Mouse (Mus musculus) E14TG2a.4 (cell line): Measurements from ENCODE around the gene Nmrk1.

ENCODE experiments used
- H3K27me3 ChIP-seq: 2 replicates; pipeline ENCODE4 v1.6.1; 2014; ENCODE audit warnings: low read length, control low read depth; ENCODE audit not compliant: insufficient read depth
- H3K36me3 ChIP-seq: 2 replicates; pipeline ENCODE4 v1.6.1; 2014; ENCODE audit warnings: low read length, control low read depth; ENCODE audit not compliant: insufficient read depth
- H3K4me1 ChIP-seq: replicated peaks from 2 replicates; pipeline ENCODE4 v1.6.1; 2014; ENCODE audit warnings: low read depth, low read length, control low read depth
- H3K4me3 ChIP-seq: replicated peaks from 2 replicates; pipeline ENCODE4 v1.5.1; 2014; ENCODE audit warnings: mild to moderate bottlenecking, low read length
- H3K9me3 ChIP-seq: 2 replicates; pipeline ENCODE4 v1.6.1; 2014; ENCODE audit warnings: low read length, control low read depth
- CTCF ChIP-seq: conservative IDR thresholded peaks from 2 replicates; pipeline ENCODE4 v1.5.1; 2014; ENCODE audit warnings: low read length
- NANOG ChIP-seq: IDR thresholded peaks from 2 replicates; pipeline ENCODE4 v1.6.1; 2014; ENCODE audit warnings: borderline replicate concordance, low read length, mixed read lengths
- POU5F1 ChIP-seq: IDR thresholded peaks from 2 replicates; pipeline ENCODE4 v1.6.1; 2014; ENCODE audit warnings: low read length, borderline replicate concordance

Nmrk1 gene

DNA sequence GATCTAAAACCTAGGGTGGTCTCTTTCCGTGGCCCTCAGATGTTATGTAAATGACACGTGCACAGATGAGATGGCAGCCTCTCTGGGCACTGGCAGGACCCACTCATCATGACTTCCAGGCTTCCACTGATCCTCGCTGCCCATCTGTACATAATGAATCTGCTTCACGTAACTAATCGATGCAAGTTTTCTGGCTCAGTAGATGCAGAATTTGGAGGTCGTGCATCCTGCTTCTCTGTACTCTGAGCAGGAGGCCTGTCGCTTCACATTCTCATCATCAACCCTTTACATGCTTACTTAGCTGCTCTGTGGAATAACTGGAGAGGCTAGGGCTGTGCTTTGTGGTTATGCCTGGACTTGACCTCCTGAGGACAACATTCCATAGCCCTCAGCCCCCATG is 35.2 kb downstream of the Nmrk1 start:
- H3K36me3 ChIP-seq: no peaks in the 10 kb centered on the region
- H3K4me1 ChIP-seq: peaks cover 30% of the 10 kb centered on the region
- no peaks in the 10 kb centered on the region for H3K27me3 ChIP-seq
- TF ChIP-seq NANOG (no peak), POU5F1 (no peak), CTCF (no peak)
- no peaks in the 10 kb centered on the region for H3K9me3 ChIP-seq
- H3K4me3 ChIP-seq: no peak overlapping the region

DNA sequence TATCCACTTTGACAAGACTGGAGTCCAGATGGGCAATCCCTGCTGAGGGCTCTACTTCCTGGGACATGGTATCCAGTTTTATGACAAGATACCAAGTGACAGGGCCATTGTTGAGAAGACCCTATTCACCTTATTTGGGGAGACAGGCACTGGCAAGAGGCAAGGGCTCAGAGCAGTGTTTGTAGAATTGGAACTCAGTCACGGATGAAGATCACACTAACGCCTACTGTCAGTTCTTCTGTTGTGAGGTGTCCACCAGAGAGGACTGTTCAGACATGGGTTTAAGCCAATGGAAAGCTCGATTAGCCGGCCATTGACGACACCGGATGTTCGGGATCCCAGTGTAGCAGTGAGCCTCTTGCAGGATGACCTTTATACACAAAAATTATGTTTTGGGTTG is 37.8 kb downstream of the Nmrk1 start:
- H3K4me1 ChIP-seq: peaks cover 50% of the 10 kb centered on the region
- no peaks in the 10 kb centered on the region for H3K27me3 ChIP-seq
- no peaks in the 10 kb centered on the region for H3K9me3 ChIP-seq
- H3K4me3 ChIP-seq: no peak overlapping the region
- H3K36me3 ChIP-seq: no peaks in the 10 kb centered on the region
- TF ChIP-seq NANOG: no peak
- TF ChIP-seq CTCF: no peak
- TF ChIP-seq POU5F1: no peak

DNA sequence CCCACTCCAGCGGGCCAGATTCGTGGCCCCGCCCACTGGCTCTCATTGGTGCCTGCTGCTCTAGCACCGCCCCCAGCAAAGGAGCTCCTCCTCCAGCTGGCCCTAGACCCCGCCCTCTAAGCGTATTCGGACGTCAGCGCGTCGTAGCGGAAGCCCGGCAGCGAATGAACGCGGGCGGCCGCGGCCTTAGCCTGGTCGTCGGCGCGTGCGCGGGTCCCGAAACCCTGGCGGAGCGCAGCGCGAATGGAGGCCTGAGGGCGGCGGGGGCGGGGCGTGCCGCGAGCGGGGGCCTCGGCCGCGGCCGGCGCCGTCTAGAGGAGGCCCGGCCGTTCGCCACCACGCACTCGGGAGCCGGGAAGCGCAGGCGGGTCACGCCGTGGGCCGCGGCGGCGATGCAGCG is 38.9 kb downstream of the Nmrk1 start, which contains the start of gene Carnmt1:
Gene Carnmt1 (plus strand): TSS at position 157 of the 400 bp plus-strand sequence.
- peaks cover 4% of the 10 kb centered on the region; the same call in 1 of the 2 replicates for H3K36me3 ChIP-seq
- TF ChIP-seq POU5F1: no peak
- no peak for TF ChIP-seq NANOG
- peak within 1 kb of the TSS; percentile 92 for H3K4me3 ChIP-seq
- no peaks in the 10 kb centered on the region for H3K9me3 ChIP-seq
- H3K4me1 ChIP-seq: peaks cover 55% of the 10 kb centered on the region
- H3K27me3 ChIP-seq: no peaks in the 10 kb centered on the region

DNA sequence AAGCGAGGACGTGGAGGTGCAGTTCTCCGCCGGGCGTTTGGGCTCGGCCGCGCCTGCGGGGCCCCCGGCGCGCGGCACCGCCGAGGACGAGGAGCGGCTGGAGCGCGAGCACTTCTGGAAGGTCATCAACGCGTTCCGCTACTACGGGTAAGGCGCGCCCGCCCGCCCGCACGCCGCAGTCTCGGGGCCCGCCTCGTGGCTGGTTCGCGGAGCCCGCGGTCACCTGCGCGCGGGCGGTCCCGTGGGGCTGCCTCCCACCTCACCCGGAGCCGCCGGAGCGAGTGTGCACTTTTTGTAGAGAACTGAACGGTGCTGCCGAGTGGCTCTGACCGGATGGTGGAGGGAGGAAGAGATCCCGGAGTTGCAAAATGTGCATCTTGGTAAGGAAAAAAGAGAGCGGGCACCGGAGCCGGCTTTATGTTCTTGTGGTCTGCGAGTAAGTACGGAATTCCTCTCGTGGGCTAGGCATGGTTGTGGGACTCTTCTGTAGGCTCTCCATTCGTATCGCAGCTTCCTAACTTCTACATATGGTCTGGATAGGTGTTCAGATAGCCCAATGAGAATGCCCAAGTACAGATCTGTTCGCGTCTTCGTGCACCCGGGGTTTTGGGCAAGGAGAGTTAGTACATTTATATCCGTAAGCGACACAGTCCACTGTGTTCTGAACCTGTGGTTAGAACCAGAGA is 39.4 kb downstream of the Nmrk1 start:
- Histone ChIP-seq H3K27me3 (no peaks in the 10 kb centered on the region), H3K9me3 (no peaks in the 10 kb centered on the region), H3K4me3 (peak overlapping the region; percentile 92), H3K36me3 (peaks cover 4% of the 10 kb centered on the region; the same call in 1 of the 2 replicates), H3K4me1 (peaks cover 61% of the 10 kb centered on the region)
- TF ChIP-seq NANOG (no peak), CTCF (no peak), POU5F1 (no peak)

DNA sequence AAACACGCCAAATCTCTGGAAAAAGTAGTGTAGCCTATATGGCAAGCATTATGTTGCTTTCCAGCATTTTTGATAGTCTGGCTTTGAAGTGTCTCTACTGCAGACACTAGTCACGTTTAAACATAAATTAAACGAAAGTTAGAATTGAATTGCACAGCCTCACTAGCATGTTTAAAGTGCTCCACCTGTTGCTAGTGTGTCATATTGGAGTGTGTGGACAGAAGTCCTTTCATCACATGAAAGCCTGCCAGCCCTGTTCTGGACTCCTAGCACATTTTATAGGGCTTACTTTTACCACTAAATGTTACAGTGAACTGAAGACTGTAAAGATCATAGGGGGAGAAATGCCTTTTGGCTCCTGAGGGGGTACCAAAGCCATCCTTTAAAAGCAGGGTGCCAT is 40.7 kb downstream of the Nmrk1 start:
- Histone ChIP-seq H3K9me3 (no peaks in the 10 kb centered on the region), H3K36me3 (peaks cover 7% of the 10 kb centered on the region), H3K27me3 (no peaks in the 10 kb centered on the region), H3K4me1 (peaks cover 72% of the 10 kb centered on the region), H3K4me3 (peak overlapping the region; percentile 92)
- no peak for TF ChIP-seq POU5F1
- TF ChIP-seq NANOG: no peak
- no peak for TF ChIP-seq CTCF

DNA sequence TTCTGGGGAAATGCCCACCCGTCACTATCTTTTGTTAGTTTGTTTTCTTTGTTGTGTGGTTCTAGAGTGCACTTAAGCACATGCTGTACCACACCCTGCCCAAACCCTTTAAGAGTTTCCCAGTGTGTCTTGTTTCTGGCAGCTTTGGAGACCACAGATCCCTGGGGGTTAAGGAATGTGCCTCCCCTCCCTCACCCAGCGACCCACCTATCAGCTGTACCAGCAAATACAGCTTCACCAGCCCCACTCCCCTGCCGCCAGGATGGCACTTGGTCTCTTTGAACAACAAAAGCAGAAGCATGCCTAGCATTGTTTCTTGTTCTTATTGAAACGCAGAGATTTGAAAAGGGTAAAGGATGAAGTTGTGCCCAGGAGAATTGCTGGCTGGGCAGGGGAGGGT is 41.4 kb downstream of the Nmrk1 start:
- Histone ChIP-seq H3K36me3 (peaks cover 12% of the 10 kb centered on the region), H3K4me3 (peak overlapping the region; percentile 92), H3K27me3 (no peaks in the 10 kb centered on the region), H3K4me1 (peaks cover 71% of the 10 kb centered on the region), H3K9me3 (no peaks in the 10 kb centered on the region)
- TF ChIP-seq NANOG (no peak), CTCF (no peak), POU5F1 (no peak)

DNA sequence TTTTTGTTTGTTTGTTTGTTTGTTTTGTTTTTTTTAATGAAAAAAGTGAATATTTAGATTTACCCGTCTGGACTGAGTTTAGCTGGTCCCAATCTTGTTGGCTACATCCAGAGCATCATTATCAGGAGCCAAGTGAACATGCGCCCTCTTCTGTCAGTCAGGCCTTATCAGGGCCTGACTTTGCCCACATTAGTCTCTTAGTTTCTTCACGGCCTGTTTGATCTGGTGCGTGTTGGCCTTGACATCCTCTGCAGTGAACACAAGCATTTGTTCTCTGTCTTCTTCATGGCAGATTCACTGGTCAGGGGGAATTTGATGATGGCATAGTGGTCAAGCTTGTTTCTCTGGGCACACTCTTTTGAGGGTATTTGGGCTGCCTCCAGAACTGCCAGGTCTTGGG is 50.4 kb downstream of the Nmrk1 start:
- TF ChIP-seq NANOG (no peak), POU5F1 (no peak), CTCF (no peak)
- H3K4me3 ChIP-seq: no peak overlapping the region
- H3K27me3 ChIP-seq: no peaks in the 10 kb centered on the region
- peaks cover 66% of the 10 kb centered on the region for H3K36me3 ChIP-seq
- no peaks in the 10 kb centered on the region for H3K9me3 ChIP-seq
- peaks cover 35% of the 10 kb centered on the region for H3K4me1 ChIP-seq

DNA sequence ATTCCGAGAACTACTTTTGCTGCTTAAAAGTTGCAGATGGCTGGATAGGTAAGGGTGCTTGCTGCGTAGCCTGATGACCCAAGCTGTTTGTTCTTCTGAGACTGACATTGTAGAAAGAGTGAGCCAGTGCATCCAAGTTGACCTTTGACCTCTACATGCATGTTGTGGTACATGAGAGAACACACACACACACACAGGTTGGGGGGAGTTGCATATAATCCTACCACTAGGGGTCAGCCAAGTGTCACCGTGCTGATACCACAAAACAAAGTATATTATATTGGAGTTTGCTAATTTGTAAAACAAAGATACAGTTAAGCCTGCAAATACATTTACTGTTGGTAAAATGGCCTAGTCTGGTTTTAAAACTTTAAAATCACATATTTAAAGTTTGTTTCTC is 55.8 kb downstream of the Nmrk1 start:
- H3K4me1 ChIP-seq: peaks cover 35% of the 10 kb centered on the region
- no peaks in the 10 kb centered on the region for H3K27me3 ChIP-seq
- TF ChIP-seq NANOG: no peak
- TF ChIP-seq CTCF: peak; percentile 83
- no peak for TF ChIP-seq POU5F1
- H3K9me3 ChIP-seq: no peaks in the 10 kb centered on the region
- H3K4me3 ChIP-seq: no peak overlapping the region
- peaks cover 71% of the 10 kb centered on the region for H3K36me3 ChIP-seq

DNA sequence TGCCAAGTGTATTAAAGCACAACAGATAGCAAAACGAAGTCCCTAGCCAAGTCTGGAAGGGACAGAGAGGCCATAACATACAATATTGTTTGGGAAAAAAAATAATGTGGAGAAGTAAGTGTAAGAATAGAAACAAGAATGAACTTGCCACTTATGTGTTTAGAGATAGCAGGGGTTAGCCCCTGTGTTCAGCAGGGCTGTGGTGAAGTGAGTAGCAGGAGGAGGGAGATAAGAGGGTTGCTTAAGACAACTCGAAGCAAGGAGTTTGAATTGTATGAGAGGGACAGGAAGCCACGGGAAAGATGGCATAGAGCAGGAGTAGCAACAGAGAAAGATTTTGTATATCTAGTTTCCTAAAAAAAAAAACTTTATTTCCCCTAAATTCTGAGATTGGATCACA is 60.4 kb downstream of the Nmrk1 start:
- H3K36me3 ChIP-seq: peaks cover 79% of the 10 kb centered on the region
- H3K9me3 ChIP-seq: no peaks in the 10 kb centered on the region
- H3K4me3 ChIP-seq: no peak overlapping the region
- no peaks in the 10 kb centered on the region for H3K27me3 ChIP-seq
- TF ChIP-seq NANOG: no peak
- H3K4me1 ChIP-seq: peaks cover 33% of the 10 kb centered on the region
